Mouse (Mus musculus): ENCODE measurements around the gene Adam30.

GRCm38 (mm10) chr3:98132636-98133035, 27.8 kb upstream of the Adam30 start:
- TF ChIP-seq CTCF (IDR thresholded peaks at IDR 0.05; ENCODE audit: low read depth) = no peak
- TF ChIP-seq EP300 (IDR thresholded peaks at IDR 0.05; ENCODE audit: low read depth) = no peak
